Mouse (Mus musculus) layer of hippocampus, adult 11-12 months (tissue): ENCODE measurements at regions not wholly inside any gene's neighbourhood (a gene's known extent, or its start where the extent isn't known, plus 50 kb on each side); places are given as distances from the start of the nearest gene placed in this dataset.

ENCODE experiments used
- DNase-seq: peaks from one replicate; pipeline ENCODE4 v3.0.0; 2022; ENCODE audit warnings: low spot score

- no peak for DNase-seq
Measured at GRCm38 (mm10) chr5:132826009-132826408, 282.9 kb upstream of the Auts2 start.

DNA sequence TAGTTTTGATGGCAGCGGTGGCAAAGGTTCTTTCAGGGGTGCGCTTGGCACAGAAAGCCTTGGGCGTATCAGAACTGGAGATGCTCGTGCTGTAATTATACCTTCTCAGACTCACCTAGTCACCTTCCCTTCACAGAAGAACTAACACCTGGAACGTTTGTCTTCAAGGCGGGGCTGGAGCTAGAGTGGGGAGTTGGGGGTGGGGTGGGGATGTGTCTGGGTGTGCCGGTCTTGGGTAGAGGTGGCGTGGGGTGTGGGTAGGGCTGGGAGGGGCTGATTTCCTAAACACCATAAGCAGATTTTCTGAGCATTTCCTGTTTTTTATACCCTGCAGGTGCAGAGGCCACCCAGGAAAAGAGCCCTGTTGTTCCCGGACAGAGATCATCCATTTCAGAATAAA, 274.5 kb upstream of the Auts2 start:
- DNase-seq, result no peak

DNA sequence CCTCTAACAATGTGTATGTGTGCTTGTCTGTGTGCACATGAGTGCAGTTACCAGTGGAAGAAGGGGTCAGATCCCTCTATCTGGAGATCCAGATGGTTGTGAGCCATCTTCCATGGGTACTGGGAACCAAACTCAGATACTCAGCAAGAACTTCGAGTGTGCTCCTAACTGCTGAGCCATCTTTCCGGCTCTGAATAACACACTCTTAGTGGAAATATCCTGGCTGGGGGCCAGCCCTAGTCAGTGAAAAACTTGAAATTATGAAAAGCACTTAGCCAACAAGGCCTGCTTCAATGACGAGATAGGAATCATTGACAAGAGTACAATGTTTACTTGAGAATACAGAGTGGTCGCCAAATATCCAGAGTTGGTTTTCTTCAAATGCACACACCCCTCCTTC, 266.0 kb upstream of the Auts2 start:
- no peak for DNase-seq

DNA sequence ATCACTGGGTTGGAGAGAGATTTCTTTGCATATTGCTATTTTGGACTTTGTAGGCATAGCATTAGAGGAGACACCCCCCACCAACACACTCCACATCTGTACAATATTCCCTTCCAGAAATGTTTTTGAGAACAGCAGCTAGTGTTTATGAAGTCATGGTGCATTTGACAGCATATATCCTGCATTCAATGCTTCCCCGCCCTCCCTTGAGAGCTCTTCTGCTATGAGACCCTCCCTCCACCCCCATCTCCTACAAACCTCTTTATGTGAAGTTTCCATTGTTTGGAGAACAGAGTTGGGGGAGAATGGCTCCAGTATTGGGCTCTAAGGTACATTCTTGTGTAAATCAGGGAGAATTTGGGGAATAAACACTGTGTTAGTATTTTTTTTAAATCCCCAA, 252.9 kb upstream of the Auts2 start:
- DNase-seq, result no peak

GRCm38 (mm10) chr5:132792484-132792883, 249.3 kb upstream of the Auts2 start:
- DNase-seq, result no peak

DNA sequence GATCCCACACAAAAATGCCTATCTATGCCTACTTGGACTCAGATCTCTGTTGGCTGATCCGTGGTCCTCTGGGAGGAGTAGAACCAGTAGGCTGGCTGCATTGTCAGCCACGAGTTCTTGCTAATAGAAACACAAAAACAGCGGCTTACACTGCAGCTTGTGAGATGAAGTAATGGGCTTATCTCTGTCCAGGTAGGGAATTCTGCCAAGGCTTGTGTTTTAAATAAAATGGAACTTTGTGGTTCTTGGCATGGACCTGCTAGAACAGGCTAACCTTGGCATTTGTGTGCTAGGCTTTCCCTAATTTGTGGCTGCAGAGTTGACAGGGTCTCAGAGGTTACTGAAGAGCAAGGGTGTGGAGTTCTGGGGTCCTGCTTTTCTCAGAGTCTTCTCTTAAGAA, 242.1 kb upstream of the Auts2 start:
- DNase-seq, result no peak

GRCm38 (mm10) chr5:132784791-132785190, 241.6 kb upstream of the Auts2 start:
- no peak for DNase-seq

- no peak for DNase-seq
Measured at GRCm38 (mm10) chr5:132774141-132774680, 231.1 kb upstream of the Auts2 start.

GRCm38 (mm10) chr5:132760396-132760795, 217.3 kb upstream of the Auts2 start:
- no peak for DNase-seq

DNA sequence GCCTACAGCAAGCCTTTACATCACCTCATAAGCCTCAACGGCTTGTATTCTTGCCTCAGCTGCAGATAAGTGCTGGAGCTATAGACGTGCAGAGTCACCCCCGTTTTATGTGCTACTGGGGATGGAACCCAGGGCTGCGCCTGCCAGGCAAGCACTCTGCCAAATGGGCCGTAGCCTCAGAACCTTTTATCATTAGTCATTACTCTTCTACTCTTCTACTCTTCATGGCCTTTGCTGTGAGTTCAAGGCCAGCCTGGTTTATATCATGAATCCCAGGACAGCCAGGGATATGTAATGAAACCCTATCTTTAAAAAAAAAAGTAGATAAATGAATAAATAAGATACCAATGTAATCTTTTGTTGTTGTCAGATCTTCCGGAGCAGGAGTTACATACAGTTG, 216.6 kb upstream of the Auts2 start:
- no peak for DNase-seq

DNA sequence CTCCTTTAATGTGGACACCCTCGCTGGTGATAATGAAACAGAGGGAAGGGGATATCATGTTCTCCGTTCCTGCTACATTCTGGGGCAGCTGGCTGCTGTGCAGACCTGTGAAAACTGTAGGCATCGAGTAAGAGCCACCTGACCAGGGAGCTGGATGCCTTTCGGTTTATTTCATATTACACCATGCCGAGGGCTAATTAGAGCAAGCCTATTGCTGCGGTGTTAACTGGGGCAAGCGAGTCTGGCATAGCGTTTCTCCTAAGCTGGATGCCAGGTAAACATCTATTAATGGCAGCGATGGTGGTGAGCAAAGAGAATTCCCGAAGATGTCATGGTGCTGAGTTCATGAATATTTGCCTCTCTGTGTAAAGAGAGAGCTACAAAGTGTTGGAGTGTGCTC, 215.8 kb upstream of the Auts2 start:
- no peak for DNase-seq

DNA sequence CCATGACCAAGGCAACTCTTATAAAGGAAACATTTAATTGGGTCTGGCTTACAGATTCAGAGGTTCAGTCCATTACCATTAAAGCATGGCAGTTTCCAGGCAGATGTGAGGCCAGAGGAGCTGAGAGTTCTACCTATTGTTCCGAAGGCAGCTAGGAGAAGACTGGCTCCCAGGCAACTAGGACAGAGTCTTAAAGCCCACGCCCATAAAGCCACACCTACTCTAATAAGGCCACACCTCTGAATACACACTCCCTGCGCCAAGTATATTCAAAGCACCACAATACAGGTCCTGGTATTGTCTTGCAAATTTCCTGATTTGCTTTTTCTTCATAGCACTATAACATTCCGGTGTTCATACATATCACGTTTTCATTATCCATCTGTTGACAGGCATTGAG, 194.8 kb upstream of the Auts2 start:
- no peak for DNase-seq

DNA sequence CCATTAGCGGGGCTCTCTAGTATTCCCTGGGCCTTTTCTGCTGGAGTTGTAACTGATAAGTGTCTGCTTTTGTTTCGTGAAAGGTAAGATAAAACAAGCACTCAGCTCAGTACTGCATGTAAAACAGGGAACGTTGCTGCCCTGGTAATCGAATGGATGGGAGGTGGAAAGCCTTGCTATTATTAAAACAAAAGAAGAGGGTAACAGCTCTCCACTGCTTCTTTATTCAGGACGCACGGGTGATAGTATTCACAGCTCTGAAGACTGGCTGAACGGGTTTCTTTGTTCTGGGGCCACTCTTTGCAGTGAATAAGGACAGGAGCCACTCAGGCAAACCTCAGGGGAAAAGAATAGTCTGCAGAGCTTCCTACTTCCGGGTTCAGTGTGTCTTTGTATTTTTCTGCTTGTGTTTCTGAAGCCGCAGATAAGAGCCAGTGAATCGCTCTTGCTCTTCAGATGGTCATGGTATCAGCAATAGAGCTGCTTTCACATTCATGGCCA, 185.6 kb upstream of the Auts2 start:
- no peak for DNase-seq

DNA sequence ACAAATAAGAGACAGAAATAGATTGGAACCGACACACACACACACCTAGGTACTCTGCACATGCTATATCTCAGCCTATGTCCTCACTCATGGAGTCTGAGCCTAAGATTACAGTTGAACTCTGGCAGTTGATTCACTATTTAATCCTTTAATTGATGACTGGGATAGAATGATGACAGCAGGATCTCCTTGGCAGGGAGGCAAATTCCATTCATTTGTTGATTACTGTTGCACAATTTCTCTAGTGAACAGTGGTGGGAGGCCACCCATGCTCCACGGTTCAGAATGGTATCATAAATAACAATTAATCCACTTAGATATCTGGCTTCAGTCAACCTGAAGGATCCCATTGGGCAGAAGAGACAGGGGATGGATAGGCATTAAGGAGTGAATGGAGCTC, 181.3 kb upstream of the Auts2 start:
- DNase-seq, result peak; percentile 7

GRCm38 (mm10) chr5:132710301-132710700, 167.2 kb upstream of the Auts2 start:
- no peak for DNase-seq

- DNase-seq, result no peak
Measured at GRCm38 (mm10) chr5:132707531-132707930, 164.4 kb upstream of the Auts2 start.

DNA sequence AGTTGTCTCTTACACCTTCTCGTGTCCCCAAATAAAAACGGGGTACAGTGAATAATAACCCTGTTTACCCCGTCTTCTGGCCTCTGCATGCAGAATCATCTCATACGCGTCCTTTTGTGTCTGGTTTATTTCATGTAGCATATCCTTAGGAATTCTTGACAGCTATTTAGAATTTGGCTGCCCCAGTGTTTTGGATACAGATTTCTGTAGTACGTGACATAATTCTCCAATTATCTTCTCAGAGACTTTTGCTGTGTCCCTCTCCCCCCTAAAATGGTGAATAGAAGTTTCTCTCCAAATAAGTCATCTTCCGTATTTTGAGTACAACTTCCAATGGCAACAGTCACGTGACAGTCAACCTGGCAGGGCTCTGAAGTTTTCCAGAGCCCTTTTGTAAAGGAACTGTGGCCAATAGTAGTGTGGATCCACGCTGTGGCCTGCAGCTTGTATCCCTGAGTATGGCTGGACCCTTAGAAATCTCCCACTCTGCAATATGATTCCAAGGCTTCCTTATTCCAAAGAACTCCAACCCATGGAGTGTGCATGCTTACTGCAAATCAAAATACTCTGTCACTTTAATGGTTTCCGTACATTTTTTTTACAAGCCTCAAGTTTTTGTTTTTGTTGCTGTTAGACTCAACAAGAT, 160.4 kb upstream of the Auts2 start:
- DNase-seq, result no peak

DNA sequence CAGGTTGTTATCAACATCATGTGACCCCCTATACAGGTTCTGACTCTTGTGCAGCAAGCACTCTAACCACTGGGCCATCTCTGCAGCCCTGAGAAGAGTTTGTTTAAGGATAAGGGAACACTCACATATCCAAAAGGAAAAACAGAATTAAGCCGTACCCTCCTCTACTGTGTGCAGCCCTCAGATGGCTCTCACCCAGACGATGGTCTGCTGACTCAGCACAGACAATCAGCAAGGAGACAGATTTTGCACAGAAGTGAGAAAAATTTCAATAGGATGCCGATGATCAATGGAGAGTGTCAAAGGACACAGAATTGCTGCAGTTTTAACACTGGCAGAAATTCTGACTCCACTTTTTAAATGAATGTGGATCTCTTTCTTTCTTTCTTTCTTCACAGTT, 159.4 kb upstream of the Auts2 start:
- DNase-seq, result no peak

GRCm38 (mm10) chr5:132690784-132691183, 147.6 kb upstream of the Auts2 start:
- DNase-seq, result no peak

DNA sequence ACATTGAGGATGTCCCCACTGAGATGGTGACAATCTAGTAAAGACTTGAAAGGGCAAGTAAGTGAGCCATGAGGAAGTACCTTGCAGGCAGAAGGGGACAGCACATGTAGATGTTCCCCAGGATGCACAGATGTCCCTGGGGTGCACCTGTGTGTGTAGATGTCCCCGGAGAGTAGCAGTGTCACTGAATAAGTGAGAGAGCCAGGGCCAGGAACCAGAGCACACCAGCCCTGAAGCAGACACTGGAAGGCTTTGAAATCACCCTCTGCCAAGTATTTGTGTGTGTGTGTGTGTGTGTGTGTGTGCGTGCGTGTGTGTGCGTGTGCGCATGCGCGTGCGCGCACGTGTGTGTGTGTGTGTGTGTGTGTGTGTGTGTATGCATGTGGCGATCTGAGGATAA, 132.1 kb upstream of the Auts2 start:
- no peak for DNase-seq

- DNase-seq, result peak; percentile 22
Measured at GRCm38 (mm10) chr5:132673599-132674305, 130.6 kb upstream of the Auts2 start.

DNA sequence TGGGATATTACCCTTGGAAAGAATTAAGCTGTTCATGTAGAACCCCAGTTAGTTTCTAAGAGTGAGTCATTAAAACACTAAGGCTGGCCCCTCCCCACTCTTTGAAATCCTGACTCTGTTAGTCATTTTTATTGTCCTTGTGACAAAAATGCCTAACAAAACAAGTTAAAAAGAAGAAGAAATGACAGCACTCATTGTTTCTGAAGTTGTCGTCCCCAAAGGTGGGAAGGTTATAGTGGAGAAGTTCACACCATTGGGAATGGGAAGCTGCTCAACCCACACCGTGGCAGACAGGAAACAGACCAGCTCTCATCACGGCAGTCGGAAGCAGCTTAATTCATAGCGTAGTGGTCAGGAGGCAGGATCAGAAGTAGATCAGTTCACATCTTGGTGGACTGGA, 128.4 kb upstream of the Auts2 start:
- DNase-seq, result no peak

- DNase-seq, result no peak
Measured at GRCm38 (mm10) chr5:132667316-132667715, 124.2 kb upstream of the Auts2 start.

GRCm38 (mm10) chr5:132661266-132661665, 118.1 kb upstream of the Auts2 start:
- DNase-seq, result no peak
